Mouse (Mus musculus) forebrain, embryonic 11.5 days (tissue): ENCODE measurements around the gene Ly6g6c. TPM values are rescaled to one million over a fixed set of nuclear protein-coding genes. Genes with fewer than 3 reads are reported as not detected.

Experiments
- ATAC-seq: fragments of 200-750 bp; cut with Nextera tagmentation; replicated peaks from 2 replicates; pipeline ENCODE4 v1.8.0; 2017; ENCODE audit warnings: moderate TSS enrichment; ENCODE audit not compliant: low FRiP score
- DNase-seq: peaks from one replicate; pipeline ENCODE4 v3.0.0-alpha.2; 2017; ENCODE audit warnings: low spot score
- H3K27ac ChIP-seq: fragments of 300-500 bp; sonication (generic); 2 replicates; pipeline ENCODE4 v1.5.1; 2014; ENCODE audit warnings: low read depth, low read length
- H3K27me3 ChIP-seq: fragments of 300-500 bp; sonication (generic); 2 replicates; pipeline ENCODE4 v1.6.1; 2014; ENCODE audit warnings: mild to moderate bottlenecking, low read length, mixed read lengths; ENCODE audit not compliant: control insufficient read depth, insufficient read depth
- H3K36me3 ChIP-seq: fragments of 300-500 bp; sonication (generic); 2 replicates; pipeline ENCODE4 v1.6.1; 2014; ENCODE audit warnings: mild to moderate bottlenecking, low read length, moderate library complexity, mixed read lengths; ENCODE audit not compliant: control insufficient read depth, insufficient read depth
- H3K4me1 ChIP-seq: fragments of 300-500 bp; sonication (generic); replicated peaks from 2 replicates; pipeline ENCODE4 v1.6.1; 2014; ENCODE audit warnings: low read length, mixed read lengths; ENCODE audit not compliant: control insufficient read depth, insufficient read depth
- H3K4me2 ChIP-seq: fragments of 300-500 bp; sonication (generic); 2 replicates; pipeline ENCODE4 v1.6.1; 2014; ENCODE audit warnings: low read depth, mild to moderate bottlenecking, low read length, moderate library complexity, mixed read lengths; ENCODE audit not compliant: severe bottlenecking
- H3K4me3 ChIP-seq: fragments of 300-500 bp; sonication (generic); 2 replicates; pipeline ENCODE4 v1.5.1; 2014; ENCODE audit warnings: low read depth, low read length
- H3K9ac ChIP-seq: fragments of 300-500 bp; sonication (generic); 2 replicates; pipeline ENCODE4 v1.6.1; 2014; ENCODE audit warnings: low read length
- H3K9me3 ChIP-seq: fragments of 300-500 bp; sonication (generic); 2 replicates; pipeline ENCODE4 v1.6.1; 2016; ENCODE audit warnings: low read length, mixed read lengths; ENCODE audit not compliant: control insufficient read depth
- WGBS: fragments of 180-500 bp; shearing (Covaris S2); extraction: QIAGEN DNeasy Blood & Tissue Kit; methylation state at CpG from one replicate; pipeline ENCODE4 v1.1.7; 2014; 5-methylcytosine and 5-hydroxymethylcytosine counted together
- polyA plus RNA-seq: library from polyadenylated mRNA; unstranded; fragments of >200 nt; fragmentation: Nextera tagmentation; extraction: Ambion mirVana; gene quantifications from 2 replicates; pipeline ENCODE4 v1.2.1, GENCODE M21; 2014

The Ly6g6c gene
- polyA plus RNA-seq, 1 experiment from 2014 or later, result 0.20 TPM

GRCm38 (mm10) chr17:35043794-35044193, 21.4 kb upstream of the Ly6g6c start:
- Histone ChIP-seq H3K4me3 (no peak overlapping the region), H3K9me3 (no peaks in the 10 kb centered on the region), H3K27ac (no peak overlapping the region), H3K4me2 (no peak overlapping the region), H3K36me3 (no peaks in the 10 kb centered on the region), H3K4me1 (peaks cover 11% of the 10 kb centered on the region), H3K9ac (no peak overlapping the region), H3K27me3 (no peaks in the 10 kb centered on the region)
- 85% methylated on average over 4 of the region's 4 CpGs for whole genome bisulfite sequencing
- no peak for DNase-seq
- ATAC-seq, result no peak

- H3K27me3 ChIP-seq, result no peaks in the 10 kb centered on the region
- peak overlapping the region; percentile 93 for H3K9ac ChIP-seq
- H3K4me1 ChIP-seq, result peaks cover 19% of the 10 kb centered on the region
- peak overlapping the region; percentile 39; the same call in 1 of the 2 replicates for H3K4me3 ChIP-seq
- DNase-seq, result no peak
- peak overlapping the region; percentile 89 for H3K4me2 ChIP-seq
- H3K9me3 ChIP-seq, result no peaks in the 10 kb centered on the region
- H3K36me3 ChIP-seq, result no peaks in the 10 kb centered on the region
- no peak overlapping the region for H3K27ac ChIP-seq
- ATAC-seq, result no peak
- WGBS, result 93% methylated on average over 7 of the region's 7 CpGs
These were observed 20.0 kb upstream of the Ly6g6c start for GRCm38 (mm10) chr17:35044904-35045806.

GRCm38 (mm10) chr17:35045807-35046680, 19.1 kb upstream of the Ly6g6c start:
- ATAC-seq, result peak; percentile 76
- 6% methylated on average over 48 of the region's 48 CpGs for WGBS

GRCm38 (mm10) chr17:35046681-35047455, 18.3 kb upstream of the Ly6g6c start, which contains the start of gene Msh5:
Msh5 (minus strand) TSS chr17:35046745.
- Histone ChIP-seq H3K9ac (peak within 1 kb of the TSS; percentile 93), H3K9me3 (no peaks in the 10 kb centered on the region), H3K27me3 (no peaks in the 10 kb centered on the region), H3K4me3 (peak within 1 kb of the TSS; percentile 39), H3K36me3 (no peaks in the 10 kb centered on the region), H3K4me1 (peaks cover 27% of the 10 kb centered on the region), H3K4me2 (peak within 1 kb of the TSS; percentile 89), H3K27ac (peak within 1 kb of the TSS; percentile 62)
- 3% methylated on average over 33 of the region's 33 CpGs for WGBS
- DNase-seq, result peak; percentile 100
- ATAC-seq, result peak; percentile 98

More at GRCm38 (mm10) chr17:35045807-35046680, 19.1 kb upstream of the Ly6g6c start:
- peak overlapping the region; percentile 62 for H3K27ac ChIP-seq
- no peak for DNase-seq
- no peaks in the 10 kb centered on the region for H3K27me3 ChIP-seq
- peaks cover 21% of the 10 kb centered on the region for H3K4me1 ChIP-seq
- H3K9me3 ChIP-seq, result no peaks in the 10 kb centered on the region
- H3K4me2 ChIP-seq, result peak overlapping the region; percentile 89
- H3K36me3 ChIP-seq, result no peaks in the 10 kb centered on the region
- peak overlapping the region; percentile 93 for H3K9ac ChIP-seq
- peak overlapping the region; percentile 39 for H3K4me3 ChIP-seq

- H3K36me3 ChIP-seq, result no peaks in the 10 kb centered on the region
- H3K4me2 ChIP-seq, result no peak overlapping the region
- no peaks in the 10 kb centered on the region for H3K9me3 ChIP-seq
- H3K4me3 ChIP-seq, result no peak overlapping the region
- H3K4me1 ChIP-seq, result peaks cover 32% of the 10 kb centered on the region
- WGBS, result 50% methylated on average over 1 of the region's 1 CpGs
- H3K27me3 ChIP-seq, result no peaks in the 10 kb centered on the region
- peak overlapping the region; percentile 39; the same call in 1 of the 2 replicates for H3K27ac ChIP-seq
- ATAC-seq, result no peak
- peak overlapping the region; percentile 25; the same call in 1 of the 2 replicates for H3K9ac ChIP-seq
- no peak for DNase-seq
These were observed 17.5 kb upstream of the Ly6g6c start for GRCm38 (mm10) chr17:35047688-35048087.

- Histone ChIP-seq H3K27ac (no peak overlapping the region), H3K4me3 (no peak overlapping the region), H3K9ac (peak overlapping the region; percentile 27; the same call in 1 of the 2 replicates), H3K36me3 (no peaks in the 10 kb centered on the region), H3K4me2 (0 out of 2 replicates have a peak overlapping the region, but pooled peaks have one; percentile 18), H3K9me3 (no peaks in the 10 kb centered on the region), H3K27me3 (no peaks in the 10 kb centered on the region), H3K4me1 (peaks cover 32% of the 10 kb centered on the region)
- 46% methylated on average over 11 of the region's 11 CpGs for WGBS
- DNase-seq, result no peak
- ATAC-seq, result no peak
These were observed 16.8 kb upstream of the Ly6g6c start for GRCm38 (mm10) chr17:35048149-35048931.

- DNase-seq, result peak; percentile 43
- H3K4me3 ChIP-seq, result no peak overlapping the region
- peak overlapping the region; percentile 79; the same call in 1 of the 2 replicates for H3K9ac ChIP-seq
- 79% methylated on average over 5 of the region's 5 CpGs for WGBS
- H3K27ac ChIP-seq, result peak overlapping the region; percentile 86
- H3K27me3 ChIP-seq, result no peaks in the 10 kb centered on the region
- H3K4me2 ChIP-seq, result peak overlapping the region; percentile 88; the same call in 1 of the 2 replicates
- H3K36me3 ChIP-seq, result peaks cover under 1% of the 10 kb centered on the region; the same call in 1 of the 2 replicates
- H3K9me3 ChIP-seq, result no peaks in the 10 kb centered on the region; the same call in 1 of the 2 replicates
- H3K4me1 ChIP-seq, result peaks cover 32% of the 10 kb centered on the region
- ATAC-seq, result no peak
These were observed 16.2 kb upstream of the Ly6g6c start for GRCm38 (mm10) chr17:35048932-35049440.
